Mouse (Mus musculus) left cerebral cortex, adult 2 months (tissue): ENCODE data around the gene Bola2. TPM values are rescaled to one million over a fixed set of nuclear protein-coding genes. Genes with fewer than 3 reads are reported as not detected.
A peak's percentile ranks its signal among the peaks of the same experiment; 100 is the strongest.

Source experiments
- DNase-seq, 2 experiments: peaks; one replicate each; pipeline ENCODE4 v3.0.0; 2021 to 2022; ENCODE audit warnings: low spot score in 2 of 2, mixed read lengths in 1 of 2; ENCODE audit errors: extremely low spot score in 1 of 2
- H3K27ac ChIP-seq: fragments of 200-600 bp; 2 replicates; pipeline ENCODE4 v1.8.1; 2022
- H3K4me3 ChIP-seq: fragments of 200-600 bp; 2 replicates; pipeline ENCODE4 v1.8.1; 2022
- CTCF ChIP-seq: fragments of 200-600 bp; IDR thresholded peaks from 2 replicates; pipeline ENCODE4 v1.8.1; 2022; ENCODE audit warnings: antibody characterized with exemption, mild to moderate bottlenecking, moderate library complexity
- intact Hi-C: fragments of 180-260 bp; cut with DNase I; formaldehyde crosslinking; loops from one replicate; pipeline ENCODE4 v1.15.1; 2025
- total RNA-seq, 2 experiments: library from RNA; stranded (reverse); gene quantifications; 2 replicates each; pipeline ENCODE4 v1.2.3; 2021

Gene Bola2
- total RNA-seq, 2 experiments from 2014 or later, result 100 to 106 TPM

DNA sequence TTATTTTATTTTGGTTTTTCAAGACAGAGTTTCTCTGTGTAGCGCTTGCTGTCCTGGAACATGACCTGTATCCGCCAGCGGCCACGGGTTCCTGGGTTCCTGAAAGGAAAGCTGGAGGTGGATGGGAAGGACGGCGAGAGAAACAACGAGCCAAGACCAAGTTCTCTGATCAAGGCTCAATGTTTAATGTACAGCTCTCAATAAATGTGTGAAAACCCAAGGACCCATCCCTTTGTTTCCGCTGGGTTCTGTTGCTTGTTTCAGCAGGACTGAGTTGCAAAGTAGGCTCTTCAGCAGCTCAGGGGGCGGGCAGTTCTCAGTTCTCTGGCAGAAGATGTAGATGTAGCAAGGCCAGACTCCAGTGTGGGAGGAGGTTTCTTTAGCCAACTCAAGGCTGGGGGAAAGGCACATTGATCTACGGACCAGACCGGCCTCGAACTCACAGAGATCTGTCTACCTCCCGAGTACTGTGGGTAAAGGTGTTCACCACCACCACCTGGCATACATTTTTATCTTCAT lies 46.8 kb downstream of the Bola2 start:
- TF ChIP-seq CTCF, result no peak
- DNase-seq, result no peak

DNA sequence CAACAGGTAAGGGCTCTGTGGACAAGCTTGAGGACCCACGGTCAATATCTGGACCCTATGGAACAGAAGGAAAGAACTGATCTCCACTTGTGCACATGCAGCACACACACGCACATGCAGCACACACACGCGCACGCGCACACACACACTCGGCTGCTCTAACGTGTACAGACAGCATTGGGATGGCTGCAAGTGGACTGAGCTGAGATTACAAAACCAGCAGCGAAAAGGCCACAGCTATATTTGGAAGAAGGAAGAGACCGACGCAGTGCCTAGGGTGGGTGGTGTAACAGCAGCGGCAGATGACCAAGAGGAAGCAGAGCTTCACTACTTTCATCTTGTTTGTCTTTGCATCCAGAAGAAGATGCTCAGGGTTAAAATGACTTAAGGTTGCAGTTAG lies 50.9 kb downstream of the Bola2 start:
- intact Hi-C loops, result no loop called here
- DNase-seq, result no peak
- Histone ChIP-seq H3K4me3 (no peak overlapping the region), H3K27ac (peak overlapping the region; percentile 25; the same call in 1 of the 2 replicates)
- no peak for TF ChIP-seq CTCF

More for the DNA sequence above, 46.8 kb downstream of the Bola2 start:
- Histone ChIP-seq H3K27ac (no peak overlapping the region), H3K4me3 (no peak overlapping the region)
- intact Hi-C loops, result loop anchor here (5.0 kb wide), 1 partner anchor 40 kb away; no protein-coding TSS in a partner anchor

DNA sequence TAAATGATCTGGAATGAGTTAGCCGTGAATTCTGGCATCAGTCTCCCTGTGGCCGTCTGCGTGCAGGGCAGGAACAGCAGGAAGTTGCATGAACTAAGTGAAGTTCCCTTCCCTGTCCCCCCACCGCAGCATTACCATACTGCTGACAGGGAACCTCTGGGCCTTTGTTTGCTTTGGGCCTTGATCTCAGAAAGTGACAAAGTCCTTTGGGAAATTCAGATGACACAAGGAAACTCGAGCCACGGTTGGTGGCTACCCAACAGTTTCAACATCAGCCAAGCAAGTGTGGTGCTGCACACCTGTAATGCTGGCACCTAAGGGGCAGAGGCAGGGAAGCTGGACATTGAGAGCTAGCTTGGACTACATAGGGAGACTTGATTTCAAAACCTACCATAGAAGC lies 51.6 kb downstream of the Bola2 start:
- intact Hi-C loops, result no loop called here
- Histone ChIP-seq H3K27ac (no peak overlapping the region), H3K4me3 (no peak overlapping the region)
- TF ChIP-seq CTCF, result no peak
- DNase-seq, result no peak

DNA sequence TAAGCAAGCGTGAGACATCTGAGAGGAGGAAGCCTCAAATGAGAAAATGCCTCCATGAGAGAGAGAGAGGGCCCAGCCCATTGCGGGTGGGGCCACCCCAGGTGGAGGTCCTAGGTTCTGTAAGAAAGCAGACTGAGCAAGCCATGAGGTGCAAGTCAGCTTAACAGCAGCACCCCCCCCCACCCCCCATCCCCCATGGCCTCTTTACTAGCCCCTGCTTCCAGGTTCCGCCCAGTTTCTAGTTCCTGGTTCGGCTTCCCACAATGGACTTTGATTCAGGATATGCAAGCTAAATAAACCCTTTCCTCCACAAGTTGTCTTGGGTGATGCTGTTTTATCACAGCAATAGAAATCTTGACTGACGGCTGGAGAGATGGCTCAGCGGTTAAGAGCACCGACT lies 53.6 kb downstream of the Bola2 start:
- no peak overlapping the region for H3K4me3 ChIP-seq
- no peak overlapping the region for H3K27ac ChIP-seq
- no peak for TF ChIP-seq CTCF
- no peak for DNase-seq
- intact Hi-C loops, result no loop called here

Other genes starting within 250 kb of the Bola2 start
- under 1 TPM; 0.14 to 0.35 TPM for gene Atp2a1, start 232.3 kb upstream of the Bola2 start, total RNA-seq
- gene Sh2b1, start 220.0 kb upstream of the Bola2 start, total RNA-seq, result 10 to 100 TPM; 76.5 to 78.3 TPM
- 10 to 100 TPM; 78.0 to 93.5 TPM for gene Tufm, start 208.0 kb upstream of the Bola2 start, total RNA-seq
- 100 to 1,000 TPM; 131 to 139 TPM for gene Atxn2l, start 192.0 kb upstream of the Bola2 start, total RNA-seq
- 100 to 1,000 TPM; 173 to 179 TPM for gene Eif3c, start 129.0 kb upstream of the Bola2 start, total RNA-seq
- gene Apobr, start 110.5 kb upstream of the Bola2 start, total RNA-seq, result 1 to 10 TPM in 1 of 2 experiments, under 1 TPM in 1; 0.45 to 1.2 TPM
- 10 to 100 TPM; 24.4 to 30.8 TPM for gene Cln3, start 109.6 kb upstream of the Bola2 start, total RNA-seq
- not detected for gene Il27, start 100.5 kb upstream of the Bola2 start, total RNA-seq
- gene Nupr1, start 64.5 kb upstream of the Bola2 start, total RNA-seq, result 10 to 100 TPM; 17.6 to 21.0 TPM
- 10 to 100 TPM; 30.2 to 33.5 TPM for gene Sgf29, start 46.1 kb upstream of the Bola2 start, total RNA-seq
- 10 to 100 TPM; 10.8 to 13.6 TPM for gene Sult1a1, start 19.0 kb upstream of the Bola2 start, total RNA-seq
- 10 to 100 TPM; 17.9 to 21.1 TPM for gene Slx1b, start 383 bp downstream of the Bola2 start, total RNA-seq
- 100 to 1,000 TPM; 164 to 185 TPM for gene Coro1a, start 12.4 kb downstream of the Bola2 start, total RNA-seq
- 100 to 1,000 TPM; 155 to 166 TPM for gene Mapk3, start 64.2 kb downstream of the Bola2 start, total RNA-seq
- gene Gdpd3, start 70.9 kb downstream of the Bola2 start, total RNA-seq, result 1 to 10 TPM; 2.4 to 3.4 TPM
- 100 to 1,000 TPM; 312 to 323 TPM for gene Ypel3, start 81.6 kb downstream of the Bola2 start, total RNA-seq
- 1 to 10 TPM; 1.1 to 1.2 TPM for gene Tbx6, start 86.1 kb downstream of the Bola2 start, total RNA-seq
- gene Ppp4c, start 97.1 kb downstream of the Bola2 start, total RNA-seq, result 10 to 100 TPM; 50.4 TPM
- gene Fam57b, start 102.3 kb downstream of the Bola2 start, total RNA-seq, result 10 to 100 TPM; 71.6 to 77.4 TPM
- not detected for gene 4930451I11Rik, start 136.2 kb downstream of the Bola2 start, total RNA-seq
- 10 to 100 TPM; 46.9 to 51.7 TPM for gene Doc2a, start 152.0 kb downstream of the Bola2 start, total RNA-seq
- 10 to 100 TPM; 36.6 to 40.9 TPM for gene Hirip3, start 166.6 kb downstream of the Bola2 start, total RNA-seq
- 10 to 100 TPM; 52.5 to 53.2 TPM for gene Ino80e, start 167.0 kb downstream of the Bola2 start, total RNA-seq
- 100 to 1,000 TPM; 162 to 167 TPM for gene Taok2, start 189.3 kb downstream of the Bola2 start, total RNA-seq
- gene Tmem219, start 227.5 kb downstream of the Bola2 start, total RNA-seq, result 10 to 100 TPM; 17.3 to 22.0 TPM
- gene Kctd13, start 233.5 kb downstream of the Bola2 start, total RNA-seq, result 100 to 1,000 TPM; 135 to 146 TPM